Mouse (Mus musculus) erythroblast, embryonic 14.5 days (primary cell): ENCODE data around the gene Far1. TPM values are rescaled to one million over a fixed set of nuclear protein-coding genes. Genes with fewer than 3 reads are reported as not detected.

Source experiments
- H3K27me3 ChIP-seq: 2 replicates; pipeline ENCODE4 v1.6.1; 2012; ENCODE audit warnings: inconsistent platforms; ENCODE audit not compliant: control insufficient read depth
- H3K36me3 ChIP-seq: 2 replicates; pipeline ENCODE4 v1.6.1; 2012; ENCODE audit warnings: mild to moderate bottlenecking, inconsistent platforms; ENCODE audit not compliant: control insufficient read depth
- H3K4me1 ChIP-seq: 2 replicates; pipeline ENCODE4 v1.6.1; 2012; ENCODE audit warnings: inconsistent platforms; ENCODE audit not compliant: control insufficient read depth
- H3K4me3 ChIP-seq: replicated peaks from 2 replicates; pipeline ENCODE3; 2012; ENCODE audit warnings: moderate library complexity, mild to moderate bottlenecking, inconsistent platforms
- H3K9me3 ChIP-seq: 2 replicates; pipeline ENCODE4 v1.6.1; 2012; ENCODE audit warnings: low read length, inconsistent platforms, mixed read lengths; ENCODE audit not compliant: control insufficient read depth
- GATA1 ChIP-seq: IDR thresholded peaks from 2 replicates; pipeline ENCODE4 v1.6.1; 2012; ENCODE audit warnings: low read length, inconsistent platforms, mixed read lengths
- TAL1 ChIP-seq: IDR thresholded peaks from 3 replicates; pipeline ENCODE4 v1.6.1; 2012; ENCODE audit warnings: low read length, inconsistent platforms, mixed read lengths
- polyA plus RNA-seq: library from polyadenylated mRNA; stranded (reverse); fragments of >175 nt; gene quantifications from 2 replicates; pipeline ENCODE4 v1.2.3, GENCODE M21; 2012

Far1 gene
- polyA plus RNA-seq, 1 experiment, result 0.12 TPM

GRCm38 (mm10) chr7:113505516-113506045 lies 8.1 kb upstream of the Far1 start:
- no peak for TF ChIP-seq GATA1
- TF ChIP-seq TAL1, result no peak
- Histone ChIP-seq H3K36me3 (no peaks in the 10 kb centered on the region), H3K27me3 (peaks cover 7% of the 10 kb centered on the region), H3K4me3 (no peak overlapping the region), H3K9me3 (no peaks in the 10 kb centered on the region), H3K4me1 (no peaks in the 10 kb centered on the region)

GRCm38 (mm10) chr7:113507846-113508245 lies 5.8 kb upstream of the Far1 start:
- Histone ChIP-seq H3K27me3 (peaks cover 7% of the 10 kb centered on the region), H3K4me3 (no peak overlapping the region)
- TF ChIP-seq GATA1, result no peak
- TF ChIP-seq TAL1, result no peak

GRCm38 (mm10) chr7:113511396-113511795 lies 2.2 kb upstream of the Far1 start:
- H3K4me3 ChIP-seq, result no peak overlapping the region
- peaks cover 45% of the 10 kb centered on the region for H3K4me1 ChIP-seq
- H3K27me3 ChIP-seq, result peaks cover 6% of the 10 kb centered on the region
- H3K9me3 ChIP-seq, result no peaks in the 10 kb centered on the region
- no peak for TF ChIP-seq TAL1
- no peak for TF ChIP-seq GATA1
- no peaks in the 10 kb centered on the region for H3K36me3 ChIP-seq

More at GRCm38 (mm10) chr7:113507846-113508245, 5.8 kb upstream of the Far1 start:
- peaks cover 16% of the 10 kb centered on the region for H3K4me1 ChIP-seq
- H3K9me3 ChIP-seq, result no peaks in the 10 kb centered on the region
- no peaks in the 10 kb centered on the region for H3K36me3 ChIP-seq

- peaks cover under 1% of the 10 kb centered on the region; the same call in 1 of the 2 replicates for H3K27me3 ChIP-seq
- H3K36me3 ChIP-seq, result no peaks in the 10 kb centered on the region
- H3K4me3 ChIP-seq, result peak overlapping the region; percentile 95
These were observed 928 bp upstream of the Far1 start for GRCm38 (mm10) chr7:113512527-113513285.

GRCm38 (mm10) chr7:113513963-113514649 lies 472 bp downstream of the Far1 start:
- no peaks in the 10 kb centered on the region for H3K36me3 ChIP-seq
- H3K9me3 ChIP-seq, result no peaks in the 10 kb centered on the region
- H3K27me3 ChIP-seq, result no peaks in the 10 kb centered on the region; the same call in 1 of the 2 replicates
- peaks cover 48% of the 10 kb centered on the region for H3K4me1 ChIP-seq
- peak overlapping the region; percentile 95 for H3K4me3 ChIP-seq
- TF ChIP-seq GATA1 (no peak), TAL1 (no peak)

More at GRCm38 (mm10) chr7:113512527-113513285, 928 bp upstream of the Far1 start:
- no peak for TF ChIP-seq TAL1
- TF ChIP-seq GATA1, result no peak; the same call in 1 of the 2 replicates
- no peaks in the 10 kb centered on the region for H3K9me3 ChIP-seq
- peaks cover 47% of the 10 kb centered on the region for H3K4me1 ChIP-seq

GRCm38 (mm10) chr7:113515831-113516230 lies 2.2 kb downstream of the Far1 start:
- Histone ChIP-seq H3K4me3 (no peak overlapping the region), H3K4me1 (peaks cover 48% of the 10 kb centered on the region), H3K9me3 (no peaks in the 10 kb centered on the region), H3K36me3 (no peaks in the 10 kb centered on the region), H3K27me3 (no peaks in the 10 kb centered on the region)
- TF ChIP-seq GATA1 (no peak), TAL1 (no peak)

GRCm38 (mm10) chr7:113518419-113518818 lies 4.8 kb downstream of the Far1 start:
- Histone ChIP-seq H3K4me3 (no peak overlapping the region), H3K36me3 (no peaks in the 10 kb centered on the region), H3K9me3 (no peaks in the 10 kb centered on the region), H3K4me1 (peaks cover 28% of the 10 kb centered on the region), H3K27me3 (no peaks in the 10 kb centered on the region)
- no peak for TF ChIP-seq TAL1
- TF ChIP-seq GATA1, result no peak

GRCm38 (mm10) chr7:113518961-113519360 lies 5.3 kb downstream of the Far1 start:
- Histone ChIP-seq H3K4me1 (peaks cover 28% of the 10 kb centered on the region), H3K27me3 (no peaks in the 10 kb centered on the region), H3K9me3 (no peaks in the 10 kb centered on the region), H3K4me3 (no peak overlapping the region), H3K36me3 (no peaks in the 10 kb centered on the region)
- TF ChIP-seq TAL1 (no peak), GATA1 (no peak)

- no peaks in the 10 kb centered on the region; the same call in none of the 2 replicates for H3K4me1 ChIP-seq
- H3K27me3 ChIP-seq, result no peaks in the 10 kb centered on the region
- H3K4me3 ChIP-seq, result no peak overlapping the region
- TF ChIP-seq GATA1 (no peak), TAL1 (no peak)
- H3K36me3 ChIP-seq, result peaks cover 49% of the 10 kb centered on the region
- no peaks in the 10 kb centered on the region for H3K9me3 ChIP-seq
These were observed 29.5 kb downstream of the Far1 start for GRCm38 (mm10) chr7:113543158-113543557.
